In genomic region chr4:40289046-40289445, GRCm38 (mm10) we compare ENCODE assay signal across 28 mouse cellular contexts.
"Had no signal": no experiment of that assay in that cellular context is flagged by ENCODE, and none has a peak within 500 bp of the region (broad histone marks: within the 10 kb centered on the region; RNA-seq: fewer than 3 reads in every experiment).

No protein-coding gene starts in this region.

- H3K4me1 ChIP-seq: heart, embryonic 10.5 days; heart, embryonic 12.5 days; hindbrain, embryonic 10.5 days; hindbrain, embryonic 12.5 days; intestine, embryonic 15.5 days; limb, embryonic 10.5 days; limb, embryonic 12.5 days; liver, embryonic 13.5 days; liver, embryonic 15.5 days had no signal

- H3K36me3 ChIP-seq: heart, embryonic 10.5 days; heart, embryonic 12.5 days; hindbrain, embryonic 10.5 days; hindbrain, embryonic 12.5 days; intestine, embryonic 15.5 days; limb, embryonic 10.5 days; limb, embryonic 12.5 days; liver, embryonic 13.5 days; liver, embryonic 15.5 days had no signal

- ATAC-seq: hindbrain, embryonic 16.5 days; inflammation-experienced regulatory T-cells, adult 6 months; intestine, embryonic 15.5 days; intestine, postnatal 0 days had no signal

- H3K4me2 ChIP-seq: heart, embryonic 12.5 days; hindbrain, embryonic 12.5 days; hindbrain, embryonic 14.5 days; intestine, embryonic 15.5 days; limb, embryonic 12.5 days; liver, embryonic 11.5 days; liver, embryonic 13.5 days; liver, embryonic 15.5 days had no signal

- H3K27me3 ChIP-seq: heart, embryonic 12.5 days; hindbrain, embryonic 12.5 days; intestine, embryonic 15.5 days; limb, embryonic 12.5 days; liver, embryonic 13.5 days; liver, embryonic 15.5 days had no signal

- DNase-seq: gastrocnemius, adult 2 months; gastrocnemius, postnatal 10 days; gastrocnemius, postnatal 25 days; heart, adult 2 months; heart, postnatal 10 days; heart, postnatal 4 days; kidney, adult 18-20 months; kidney, adult 8-10 months; kidney, postnatal 10 days; kidney, postnatal 25 days; kidney, postnatal 4 days; layer of hippocampus, adult 9-11 months; layer of hippocampus, postnatal 36 days; liver; liver, embryonic 13.5 days had no signal

- H3K9ac ChIP-seq: heart, embryonic 12.5 days; hindbrain, embryonic 12.5 days; hindbrain, embryonic 14.5 days; intestine, embryonic 15.5 days; limb, embryonic 12.5 days; liver, embryonic 13.5 days; liver, embryonic 15.5 days had no signal

- H3K4me3 ChIP-seq: gastrocnemius, adult 2 months; heart, adult 2 months; heart, embryonic 10.5 days; heart, embryonic 12.5 days; hindbrain, embryonic 10.5 days; hindbrain, embryonic 12.5 days; intestine, embryonic 15.5 days; limb, embryonic 10.5 days; limb, embryonic 12.5 days; liver, embryonic 13.5 days; liver, embryonic 15.5 days had no signal

- H3K9me3 ChIP-seq: heart, embryonic 10.5 days; hindbrain, embryonic 12.5 days; intestine, embryonic 15.5 days; limb, embryonic 10.5 days had no signal

- H3K27ac ChIP-seq: gastrocnemius, adult 2 months; heart, adult 2 months; heart, embryonic 10.5 days; hindbrain, embryonic 10.5 days; hindbrain, embryonic 12.5 days; hindbrain, embryonic 14.5 days; intestine, embryonic 15.5 days; limb, embryonic 10.5 days; limb, embryonic 12.5 days; liver, embryonic 13.5 days; liver, embryonic 15.5 days had no signal
